Mouse (Mus musculus): ENCODE data around the gene Rab5if. TPM values are rescaled to one million over a fixed set of nuclear protein-coding genes. Genes with fewer than 3 reads are reported as not detected.
"Not testable (repeated sequence)": the region's sequence is repeated elsewhere in the genome, so short reads cannot be mapped to it uniquely, and the experiment has no call there.

Rab5if gene
- polyA plus RNA-seq, 2 experiments from 2014 or later, result 4.1 to 7.6 TPM

GRCm38 (mm10) chr2:156892240-156892639, 29.3 kb downstream of the Rab5if start:
- no peak for ATAC-seq

- ATAC-seq, result no peak
Measured at GRCm38 (mm10) chr2:156892821-156893220, 29.9 kb downstream of the Rab5if start.

GRCm38 (mm10) chr2:156894496-156895265, 31.8 kb downstream of the Rab5if start:
- ATAC-seq, result no peak

- no peak for ATAC-seq
Measured at GRCm38 (mm10) chr2:156896384-156896914, 33.5 kb downstream of the Rab5if start.

GRCm38 (mm10) chr2:156897034-156897433, 34.1 kb downstream of the Rab5if start:
- no peak for ATAC-seq

- no peak for ATAC-seq
Measured at GRCm38 (mm10) chr2:156898374-156898773, 35.4 kb downstream of the Rab5if start.

GRCm38 (mm10) chr2:156899184-156899583, 36.3 kb downstream of the Rab5if start:
- no peak for ATAC-seq

- ATAC-seq, result no peak
Measured at GRCm38 (mm10) chr2:156901344-156901743, 38.4 kb downstream of the Rab5if start.

- ATAC-seq, result no peak
Measured at GRCm38 (mm10) chr2:156901883-156902282, 39.0 kb downstream of the Rab5if start.

- not testable (repeated sequence) for ATAC-seq
Measured at GRCm38 (mm10) chr2:156902411-156902810, 39.5 kb downstream of the Rab5if start.

GRCm38 (mm10) chr2:156903367-156903766, 40.4 kb downstream of the Rab5if start:
- no peak for ATAC-seq

GRCm38 (mm10) chr2:156904976-156905717, 42.2 kb downstream of the Rab5if start:
- no peak for ATAC-seq

GRCm38 (mm10) chr2:156905931-156906330, 43.0 kb downstream of the Rab5if start:
- not testable (repeated sequence) for ATAC-seq

GRCm38 (mm10) chr2:156913191-156913590, 50.3 kb downstream of the Rab5if start:
- no peak for ATAC-seq

GRCm38 (mm10) chr2:156915559-156915958, 52.6 kb downstream of the Rab5if start:
- ATAC-seq, result no peak

- no peak for ATAC-seq
Measured at GRCm38 (mm10) chr2:156916419-156917125, 53.6 kb downstream of the Rab5if start.

- peak; percentile 43 for ATAC-seq
Measured at GRCm38 (mm10) chr2:156918562-156918961, 55.6 kb downstream of the Rab5if start.

GRCm38 (mm10) chr2:156919191-156919590, 56.3 kb downstream of the Rab5if start:
- not testable (repeated sequence) for ATAC-seq

GRCm38 (mm10) chr2:156919796-156920195, 56.9 kb downstream of the Rab5if start:
- no peak for ATAC-seq

- no peak for ATAC-seq
Measured at GRCm38 (mm10) chr2:156923057-156923456, 60.1 kb downstream of the Rab5if start.

Measured in activated CD4-positive, CD25-positive, alpha-beta regulatory T cell, adult 4 months (primary cell).